Mouse (Mus musculus) lung, postnatal 0 days (tissue): ENCODE data around the gene Zbtb43.

ENCODE experiments used
- CTCF ChIP-seq: IDR thresholded peaks from 2 replicates; pipeline ENCODE4 v1.5.1; 2016; ENCODE audit warnings: antibody characterized with exemption, mild to moderate bottlenecking
- EP300 ChIP-seq: IDR thresholded peaks from 2 replicates; pipeline ENCODE4 v1.6.1; 2016; ENCODE audit warnings: antibody characterized with exemption, mild to moderate bottlenecking, control low read depth

DNA sequence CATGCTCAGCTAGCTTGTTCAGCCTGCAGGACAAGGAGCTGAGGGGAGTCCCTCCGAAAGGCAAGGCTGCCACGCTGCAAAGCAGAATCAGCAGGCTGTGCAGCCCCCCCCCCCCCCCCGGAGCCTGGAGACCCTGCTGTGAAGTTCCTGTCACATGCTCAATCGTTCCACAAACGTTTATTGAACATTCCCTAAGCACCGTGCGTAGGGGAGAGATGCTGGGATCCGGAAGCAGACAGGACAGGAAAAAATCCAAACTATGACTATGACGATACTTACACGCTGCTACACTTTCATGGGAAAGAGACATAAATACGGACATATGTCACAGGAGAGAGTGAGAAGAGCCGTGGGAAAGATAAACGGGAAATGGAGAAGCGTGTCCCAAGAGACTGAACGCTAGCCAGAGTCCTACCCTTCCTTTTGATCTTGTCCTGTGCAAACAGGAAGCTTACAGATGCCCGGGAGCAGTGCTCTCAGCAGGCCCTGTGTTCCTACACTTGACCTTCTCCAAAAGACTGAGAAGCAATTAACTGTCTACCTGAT, 32.3 kb downstream of the Zbtb43 start:
- TF ChIP-seq CTCF (no peak), EP300 (peak; percentile 55)
